Mouse (Mus musculus): Measurements from ENCODE around the gene Rtkn. TPM values are rescaled to one million over a fixed set of nuclear protein-coding genes. Genes with fewer than 3 reads are reported as not detected.

Rtkn gene
- polyA plus RNA-seq, 1 experiment from 2014 or later, result 74.1 TPM

DNA sequence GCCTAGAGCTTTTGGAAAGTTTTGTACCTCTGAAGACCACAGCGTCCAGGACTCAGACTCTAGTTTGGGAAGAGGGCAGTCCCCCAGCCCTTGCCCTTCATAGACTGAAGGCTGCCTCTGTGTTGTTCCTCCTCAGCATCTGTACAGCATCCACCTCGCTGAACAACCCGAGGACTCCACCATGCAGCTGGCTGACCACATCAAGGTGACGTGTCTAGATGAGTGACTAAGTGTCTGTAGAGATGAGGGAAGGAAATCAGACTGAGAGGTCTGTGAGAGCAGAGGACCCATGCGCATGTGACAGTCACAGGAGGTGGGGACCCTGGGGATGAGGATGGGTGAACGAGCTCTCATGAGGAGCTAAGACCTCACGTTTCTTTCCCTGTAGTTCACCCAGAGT, 58.3 kb downstream of the Rtkn start:
- Histone ChIP-seq H3K9me3 (no peaks in the 10 kb centered on the region), H3K4me2 (replicated peaks) (no peak overlapping the region), H3K36me3 (peaks cover 100% of the 10 kb centered on the region), H3K4me1 (no peaks in the 10 kb centered on the region), H3K27ac (no peak overlapping the region), H3K4me3 (no peak overlapping the region), H3K9ac (no peak overlapping the region), H3K27me3 (no peaks in the 10 kb centered on the region)
- WGBS, result 90% methylated on average over 7 of the region's 7 CpGs
- no peak for ATAC-seq (ENCODE audit: low FRiP score, low read depth)

DNA sequence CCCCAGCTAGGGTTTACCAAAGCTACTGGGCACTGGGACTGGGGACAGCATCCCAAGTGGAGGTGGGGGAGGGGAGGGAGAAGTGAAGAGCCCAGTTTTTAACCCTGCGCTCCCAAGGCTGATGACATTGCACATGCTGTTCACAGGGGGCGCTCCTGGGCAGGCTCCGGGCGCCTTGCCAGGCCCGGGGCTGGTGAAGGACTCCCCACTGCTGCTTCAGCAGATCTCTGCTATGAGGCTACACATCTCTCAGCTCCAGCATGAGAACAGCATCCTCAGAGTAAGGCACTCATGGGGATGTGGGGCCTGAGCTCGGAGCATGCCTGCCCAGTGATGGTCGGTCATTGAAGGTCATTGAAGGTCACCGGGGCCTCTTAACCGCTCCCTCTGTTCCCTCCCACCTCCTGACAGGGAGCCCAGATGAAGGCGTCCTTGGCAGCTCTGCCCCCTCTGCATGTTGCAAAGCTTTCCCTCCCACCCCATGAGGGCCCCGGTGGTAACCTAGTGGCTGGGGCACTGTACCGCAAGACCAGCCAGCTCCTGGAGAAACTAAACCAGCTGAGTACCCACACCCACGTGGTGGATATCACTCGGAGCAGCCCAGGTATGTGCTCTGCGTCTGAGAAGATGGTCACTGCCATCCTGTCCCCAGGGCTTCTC, 62.2 kb downstream of the Rtkn start:
- WGBS, result 46% methylated on average over 15 of the region's 15 CpGs
- Histone ChIP-seq H3K4me1 (no peaks in the 10 kb centered on the region), H3K4me2 (replicated peaks) (no peak overlapping the region), H3K36me3 (peaks cover 86% of the 10 kb centered on the region), H3K4me3 (no peak overlapping the region), H3K9me3 (no peaks in the 10 kb centered on the region), H3K27me3 (no peaks in the 10 kb centered on the region), H3K9ac (no peak overlapping the region), H3K27ac (no peak overlapping the region)
- ATAC-seq (ENCODE audit: low FRiP score, low read depth), result no peak

MicroRNAs encoded within 50 kb of the gene (microRNA counts, 519-probe panel; counts per million panel counts)
- microRNA mmu-miR-3470a+mmu-miR-3470b, result not detected

Small RNA genes lying within 50 kb of the gene (microRNA-seq; reads per million reads assigned to microRNA genes)
- not detected for gene Mir3470a

Other genes starting within 250 kb of the Rtkn start
- 3.1 and 4.5 TPM in 2 replicates for gene Sema4f, start 195.7 kb upstream of the Rtkn start, polyA plus RNA-seq (2015; fragmentation: Nextera tagmentation; extraction: Ambion mirVana)
- gene M1ap, start 188.6 kb upstream of the Rtkn start, polyA plus RNA-seq (2015; fragmentation: Nextera tagmentation; extraction: Ambion mirVana), result 0.34 and 0.65 TPM in 2 replicates
- gene Dok1, start 102.0 kb upstream of the Rtkn start, polyA plus RNA-seq (2015; fragmentation: Nextera tagmentation; extraction: Ambion mirVana), result 16.2 and 16.5 TPM in 2 replicates
- gene Loxl3, start 101.3 kb upstream of the Rtkn start, polyA plus RNA-seq (2015; fragmentation: Nextera tagmentation; extraction: Ambion mirVana), result 34.4 and 36.3 TPM in 2 replicates
- gene Aup1, start 80.9 kb upstream of the Rtkn start, polyA plus RNA-seq (2015; fragmentation: Nextera tagmentation; extraction: Ambion mirVana), result 168 and 181 TPM in 2 replicates
- 78.4 and 82.4 TPM in 2 replicates for gene Htra2, start 80.2 kb upstream of the Rtkn start, polyA plus RNA-seq (2015; fragmentation: Nextera tagmentation; extraction: Ambion mirVana)
- 0.64 and 0.87 TPM in 2 replicates for gene Dqx1, start 77.6 kb upstream of the Rtkn start, polyA plus RNA-seq (2015; fragmentation: Nextera tagmentation; extraction: Ambion mirVana)
- not detected in 2 replicates for gene Tlx2, start 65.2 kb upstream of the Rtkn start, polyA plus RNA-seq (2015; fragmentation: Nextera tagmentation; extraction: Ambion mirVana)
- gene Pcgf1, start 57.6 kb upstream of the Rtkn start, polyA plus RNA-seq (2015; fragmentation: Nextera tagmentation; extraction: Ambion mirVana), result 40.3 and 41.3 TPM in 2 replicates
- 0.81 and 0.91 TPM in 2 replicates for gene Lbx2, start 49.1 kb upstream of the Rtkn start, polyA plus RNA-seq (2015; fragmentation: Nextera tagmentation; extraction: Ambion mirVana)
- gene Ccdc142, start 33.9 kb upstream of the Rtkn start, polyA plus RNA-seq (2015; fragmentation: Nextera tagmentation; extraction: Ambion mirVana), result 1.6 and 3.6 TPM in 2 replicates
- gene Gm42688, start 33.8 kb upstream of the Rtkn start, polyA plus RNA-seq (2015; fragmentation: Nextera tagmentation; extraction: Ambion mirVana), result 2.8 and 3.1 TPM in 2 replicates
- 134 and 138 TPM in 2 replicates for gene Mrpl53, start 26.4 kb upstream of the Rtkn start, polyA plus RNA-seq (2015; fragmentation: Nextera tagmentation; extraction: Ambion mirVana)
- 42.7 and 45.4 TPM in 2 replicates for gene Mogs, start 20.0 kb upstream of the Rtkn start, polyA plus RNA-seq (2015; fragmentation: Nextera tagmentation; extraction: Ambion mirVana)
- gene Wbp1, start 13.9 kb upstream of the Rtkn start, polyA plus RNA-seq (2015; fragmentation: Nextera tagmentation; extraction: Ambion mirVana), result 161 and 169 TPM in 2 replicates
- gene Ino80b, start 10.0 kb upstream of the Rtkn start, polyA plus RNA-seq (2015; fragmentation: Nextera tagmentation; extraction: Ambion mirVana), result 12.4 and 12.8 TPM in 2 replicates
- 6.9 and 7.4 TPM in 2 replicates for gene Wdr54, start 20.9 kb downstream of the Rtkn start, polyA plus RNA-seq (2015; fragmentation: Nextera tagmentation; extraction: Ambion mirVana)
- 3.7 and 3.8 TPM in 2 replicates for gene 1700003E16Rik, start 20.9 kb downstream of the Rtkn start, polyA plus RNA-seq (2015; fragmentation: Nextera tagmentation; extraction: Ambion mirVana)
- gene Dctn1, start 30.5 kb downstream of the Rtkn start, polyA plus RNA-seq (2015; fragmentation: Nextera tagmentation; extraction: Ambion mirVana), result 88.9 and 90.3 TPM in 2 replicates
- 0.10 and 0.20 TPM in 2 replicates for gene Slc4a5, start 84.4 kb downstream of the Rtkn start, polyA plus RNA-seq (2015; fragmentation: Nextera tagmentation; extraction: Ambion mirVana)
- 40.5 and 40.8 TPM in 2 replicates for gene Mthfd2, start 190.4 kb downstream of the Rtkn start, polyA plus RNA-seq (2015; fragmentation: Nextera tagmentation; extraction: Ambion mirVana)
- gene Mob1a, start 190.6 kb downstream of the Rtkn start, polyA plus RNA-seq (2015; fragmentation: Nextera tagmentation; extraction: Ambion mirVana), result 59.0 and 65.9 TPM in 2 replicates
- gene Bola3, start 213.7 kb downstream of the Rtkn start, polyA plus RNA-seq (2015; fragmentation: Nextera tagmentation; extraction: Ambion mirVana), result 117 and 128 TPM in 2 replicates

Data from limb, embryonic 13.5 days (tissue).